Mouse (Mus musculus) right cerebral cortex, postnatal 4 days (tissue): Measurements from ENCODE around the gene Ebi3.

ENCODE experiments used
- DNase-seq: peaks from one replicate; pipeline ENCODE4 v3.0.0-alpha.2; 2022

The Ebi3 gene

DNA sequence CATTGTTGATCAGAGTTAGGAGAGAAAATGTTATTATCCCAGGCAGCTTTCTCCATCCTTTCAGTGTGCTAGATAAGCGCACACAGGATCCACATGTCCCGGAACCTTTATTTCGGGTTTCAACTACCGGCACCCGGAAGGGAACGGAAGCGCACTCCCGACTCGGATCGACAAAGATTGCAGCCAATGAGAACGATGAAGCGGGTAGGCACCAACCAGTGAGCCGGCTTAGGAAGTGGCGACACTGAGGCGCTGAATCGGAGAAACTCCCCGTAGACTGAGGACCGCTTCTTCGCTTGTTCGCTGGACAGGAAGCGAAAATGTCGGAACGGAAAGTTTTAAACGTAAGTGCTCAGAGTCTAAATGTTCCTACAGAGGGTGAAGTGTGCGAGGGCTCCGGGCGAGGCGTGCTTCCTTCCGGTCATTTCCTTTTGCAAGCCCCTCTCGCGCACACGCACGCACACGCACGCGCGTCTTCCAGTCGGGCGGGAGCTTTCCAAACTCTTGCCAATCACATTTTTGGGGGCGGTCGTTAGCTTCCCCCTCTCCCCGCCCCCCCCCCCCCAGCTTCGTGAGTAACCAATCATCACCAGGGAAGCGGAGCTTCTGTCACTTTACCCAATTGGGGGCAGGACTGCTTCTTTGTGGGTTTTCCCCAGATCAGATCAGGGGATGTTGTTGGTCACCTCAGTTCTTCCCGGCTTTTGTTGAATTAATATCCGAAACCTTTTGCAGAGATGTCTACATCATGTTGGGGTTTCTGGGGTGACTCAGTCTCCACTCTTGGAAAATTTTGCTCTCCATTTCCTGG lies 6.7 kb downstream of the Ebi3 start, which contains the start of gene Yju2:
Yju2 (plus strand) TSS at position 182 of the 811 bp plus-strand sequence.
- DNase-seq = peak; percentile 84

DNA sequence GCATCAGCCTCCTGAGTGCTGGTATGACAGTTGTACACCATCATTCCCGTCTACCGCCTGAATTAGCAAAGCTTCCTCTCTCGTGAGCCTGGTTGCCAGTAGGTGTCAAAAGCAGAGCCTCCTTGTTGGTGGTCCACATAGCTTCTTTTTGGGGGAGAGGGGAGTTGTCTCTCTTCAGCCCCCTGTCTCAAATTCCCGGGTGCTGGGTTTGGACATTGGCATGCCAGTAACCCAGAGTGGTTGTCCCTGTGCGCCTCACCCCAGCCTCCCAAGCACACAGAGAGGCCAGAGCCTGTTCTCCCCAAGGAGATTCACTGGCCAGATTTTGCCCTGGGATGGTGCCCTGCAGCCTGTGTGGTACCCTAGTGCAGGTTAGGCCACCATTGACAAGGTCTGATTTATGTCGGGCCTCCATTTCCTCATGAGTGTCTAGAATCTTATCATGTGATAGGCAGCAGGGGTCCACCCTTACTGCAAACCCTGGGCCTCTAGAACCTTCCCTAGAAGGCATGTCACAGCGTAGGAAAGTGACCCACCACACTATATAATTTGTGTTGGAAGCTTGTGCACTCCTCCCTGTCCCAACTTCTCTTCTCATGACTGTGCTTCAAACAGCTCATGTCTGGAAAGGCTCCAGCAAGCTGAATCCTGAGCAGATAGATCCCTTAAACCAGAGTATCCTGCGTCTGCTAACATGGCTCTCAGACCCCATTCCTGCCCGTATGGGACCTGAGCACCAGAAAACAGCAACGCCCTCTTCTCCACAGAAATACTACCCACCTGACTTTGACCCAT lies 7.7 kb downstream of the Ebi3 start:
- no peak for DNase-seq

DNA sequence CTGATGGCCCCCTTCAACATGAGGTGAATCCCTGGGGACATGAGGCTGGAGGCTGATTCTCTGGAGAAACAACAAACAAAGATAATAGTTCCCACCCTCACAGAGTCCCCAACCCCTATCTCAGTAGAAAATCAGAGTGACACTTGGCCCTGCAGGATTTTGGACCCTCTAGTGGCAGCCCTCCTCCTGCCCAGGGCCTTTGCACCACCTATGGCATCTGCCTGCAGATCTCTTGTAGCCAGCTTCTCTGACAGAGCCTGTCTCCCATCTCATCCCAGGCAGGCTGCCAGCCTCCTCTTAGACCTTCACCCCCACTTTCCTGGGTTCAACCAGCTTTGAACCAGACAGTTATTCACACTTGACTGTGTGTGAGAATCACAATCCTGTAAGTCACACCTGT lies 8.4 kb downstream of the Ebi3 start:
- DNase-seq = no peak

DNA sequence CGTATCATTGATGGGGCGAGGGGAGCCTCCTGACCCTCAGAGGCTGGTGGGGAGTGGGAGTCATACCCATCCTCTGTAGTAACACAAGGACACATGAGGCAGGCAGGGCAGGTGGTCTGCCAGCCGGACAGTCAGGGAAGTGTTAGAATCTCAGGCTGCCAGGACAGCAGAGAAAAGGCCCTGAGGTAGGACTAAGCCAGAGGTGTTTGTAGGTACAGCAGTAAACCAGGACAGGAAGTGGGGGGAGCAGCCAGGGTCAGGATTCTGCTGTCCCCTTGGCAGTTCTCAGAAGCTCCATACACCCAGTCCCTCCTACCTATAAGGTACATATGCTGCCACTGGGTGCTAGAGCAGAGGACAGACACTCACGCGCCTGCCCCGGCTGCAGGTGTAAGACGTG lies 9.2 kb downstream of the Ebi3 start:
- DNase-seq = no peak

DNA sequence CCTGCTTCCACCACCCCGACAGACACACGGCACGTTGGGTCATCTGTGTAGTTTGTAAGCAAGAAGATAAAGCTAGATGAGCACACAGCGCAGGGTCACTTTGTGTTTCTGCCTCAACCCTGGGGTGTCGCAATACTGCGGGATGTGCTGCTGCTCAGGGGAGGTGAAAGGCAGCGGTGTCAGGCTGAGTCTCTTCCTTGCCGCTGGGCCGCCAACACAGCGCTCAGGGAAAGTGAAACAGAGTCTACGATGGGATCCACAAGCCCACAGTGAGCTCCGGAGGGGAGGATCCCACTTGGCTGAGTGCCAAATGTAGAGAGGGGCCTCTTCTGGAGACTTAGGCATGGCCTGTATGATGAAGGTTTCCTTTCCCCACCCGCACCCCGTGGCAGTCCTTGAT lies 10.7 kb downstream of the Ebi3 start:
- no peak for DNase-seq

DNA sequence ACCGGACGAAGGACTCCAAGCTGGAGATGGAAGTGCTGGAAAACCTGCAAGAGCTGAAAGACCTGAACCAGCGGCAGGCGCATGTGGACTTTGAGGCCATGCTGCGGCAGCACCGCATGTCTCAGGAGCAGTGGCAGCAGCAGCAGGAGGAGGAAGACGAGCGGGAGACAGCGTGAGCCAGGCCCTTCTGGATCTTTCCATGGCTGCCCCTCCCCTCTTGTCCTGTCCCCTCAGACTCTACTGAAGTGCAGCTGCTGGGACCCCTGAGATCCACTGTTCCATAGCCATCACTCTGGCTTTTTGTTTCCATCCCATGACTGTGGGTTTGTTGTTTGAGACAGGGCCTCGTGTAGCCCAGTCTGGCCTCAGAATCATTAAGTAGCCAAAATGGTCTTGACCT lies 12.1 kb downstream of the Ebi3 start:
- no peak for DNase-seq

DNA sequence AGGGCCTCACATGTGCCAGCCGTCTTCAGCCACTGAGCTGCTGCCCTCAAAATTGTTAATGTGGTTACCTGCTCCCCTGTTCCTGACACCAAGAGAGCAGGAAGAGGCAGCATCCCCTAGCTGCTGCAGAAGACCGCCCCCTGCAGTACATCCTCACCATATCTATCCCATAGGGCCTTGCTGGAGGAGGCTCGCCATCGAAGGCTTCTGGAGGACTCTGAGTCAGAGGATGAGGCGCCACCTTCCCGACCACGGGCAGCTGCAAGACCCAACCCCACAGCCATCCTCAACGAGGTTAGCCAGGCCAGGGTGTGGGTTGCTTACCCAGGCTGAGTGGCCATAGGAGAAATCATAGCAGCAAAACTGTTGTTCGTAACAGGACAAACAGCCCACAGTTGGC lies 12.6 kb downstream of the Ebi3 start:
- no peak for DNase-seq

DNA sequence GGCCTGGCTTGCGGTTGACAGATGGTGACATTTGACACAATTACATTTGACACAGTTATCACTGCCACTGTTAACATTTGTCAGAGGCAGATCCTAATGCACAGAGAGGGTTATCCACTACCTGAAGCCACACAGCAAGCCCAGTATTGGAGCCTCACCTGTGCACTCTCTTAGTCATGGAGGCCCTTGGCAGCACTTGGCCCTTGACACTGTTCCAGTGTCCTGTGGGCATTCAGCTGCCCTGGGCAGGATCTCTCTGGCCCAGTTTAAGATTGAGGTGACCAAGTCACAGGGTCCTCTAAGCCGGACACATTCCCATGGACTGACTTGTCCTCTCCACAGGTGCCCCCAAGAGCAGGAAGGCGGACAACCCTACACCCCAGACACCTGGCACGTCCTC lies 14.7 kb downstream of the Ebi3 start:
- DNase-seq = no peak

DNA sequence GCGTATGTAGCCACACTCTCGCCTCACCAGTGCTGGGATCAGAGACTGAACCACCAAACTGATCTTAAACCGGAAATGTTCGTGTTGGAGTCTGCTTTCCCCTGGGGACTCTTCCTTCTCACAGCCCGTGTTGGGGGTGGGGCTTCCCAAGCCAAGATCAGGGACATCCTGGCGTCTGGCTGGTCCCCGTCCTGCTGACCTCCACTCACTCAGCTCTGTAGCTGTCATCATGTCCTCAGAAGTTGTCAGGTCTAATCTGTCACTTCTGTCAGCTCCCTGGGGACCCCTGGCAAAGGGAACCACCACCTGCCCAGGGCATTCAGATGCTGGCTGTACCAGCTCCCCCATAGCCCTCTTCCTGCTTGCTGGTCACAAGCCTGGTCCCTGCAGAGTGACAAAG lies 15.8 kb downstream of the Ebi3 start:
- DNase-seq = no peak

DNA sequence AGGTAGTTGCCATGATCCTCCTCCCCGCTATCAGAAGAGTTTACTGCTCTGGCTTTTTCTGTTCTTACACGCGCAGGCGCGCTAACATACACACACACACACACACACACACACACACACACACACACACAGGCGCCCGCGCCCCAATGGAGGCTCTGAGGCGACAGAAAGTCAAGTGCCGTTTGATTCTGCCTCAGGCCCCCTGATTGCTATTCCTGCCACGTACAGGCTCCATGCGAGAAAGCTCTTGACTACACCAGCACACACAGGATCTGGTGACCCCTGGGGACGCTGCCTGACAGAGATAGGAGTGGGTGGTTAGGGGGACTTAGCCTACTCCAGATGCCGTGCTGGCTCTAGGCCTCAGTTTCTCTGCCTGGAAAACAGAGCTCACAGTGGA lies 17.1 kb downstream of the Ebi3 start:
- peak; percentile 74 for DNase-seq

DNA sequence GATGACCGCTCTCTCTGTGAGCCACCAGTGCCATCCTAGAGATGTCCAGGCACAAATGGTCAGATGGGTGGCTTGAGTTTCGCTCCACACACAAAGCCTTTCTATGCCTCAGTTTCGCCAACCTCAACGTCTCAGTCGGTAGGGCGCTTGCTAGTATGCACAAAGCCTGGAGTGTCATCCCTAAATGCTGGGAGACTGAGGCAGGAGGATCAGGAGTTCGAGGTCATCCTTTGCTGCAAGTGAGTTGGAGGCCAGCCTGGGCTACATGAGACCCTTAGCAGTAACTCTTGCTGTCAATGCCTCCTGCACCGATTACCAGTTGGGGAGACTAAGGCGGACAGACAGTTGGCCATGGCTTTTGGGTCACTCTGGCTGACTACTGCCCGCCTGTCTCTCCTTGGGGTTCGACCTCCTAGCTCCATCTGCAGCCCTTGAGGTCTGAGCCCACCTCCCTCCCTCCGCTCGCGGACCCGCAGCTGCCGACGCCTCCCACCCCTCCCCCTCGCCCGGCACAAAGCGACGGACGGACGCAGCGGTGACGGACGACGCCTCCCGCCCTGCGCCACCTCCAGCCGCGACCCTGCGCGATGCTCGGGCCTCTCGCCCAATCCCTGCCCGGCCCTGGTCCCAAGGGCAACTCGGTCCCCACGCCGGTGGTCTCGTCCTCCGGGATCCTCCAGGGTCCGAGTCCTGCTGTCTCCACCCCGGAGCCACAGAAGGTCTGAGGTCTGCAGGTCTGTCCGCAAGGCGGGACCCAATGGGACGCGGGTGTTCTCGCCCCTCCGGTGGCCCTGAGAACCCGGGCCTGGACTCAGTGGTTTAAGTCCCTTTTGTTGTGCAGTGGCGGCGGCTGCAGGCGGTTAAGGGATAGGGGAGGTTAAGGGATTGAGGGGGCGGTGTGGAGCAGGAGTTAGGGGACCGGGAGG lies 17.8 kb downstream of the Ebi3 start, which contains the start of gene Shd:
Shd (plus strand) TSS at position 502 of the 926 bp plus-strand sequence.
- peak; percentile 71 for DNase-seq

DNA sequence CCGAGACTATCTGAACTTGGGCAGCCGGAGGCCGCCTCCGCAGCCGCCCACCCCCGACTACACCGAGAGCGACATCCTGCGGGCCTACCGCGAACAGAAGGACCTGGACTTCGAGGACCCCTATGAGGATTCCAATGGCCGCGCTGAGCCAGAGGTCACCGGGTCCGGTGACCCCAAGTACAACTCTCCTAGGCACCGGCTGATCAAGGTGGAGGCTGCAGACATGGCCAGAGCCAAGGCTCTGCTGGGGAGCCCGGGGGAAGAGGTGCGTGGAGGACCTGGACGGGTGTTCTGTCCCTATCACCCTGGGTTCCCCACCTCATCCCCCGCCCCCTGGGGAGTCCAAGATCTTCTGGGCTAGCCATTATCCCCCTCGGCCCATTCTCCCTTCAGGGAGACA lies 19.0 kb downstream of the Ebi3 start:
- DNase-seq = no peak

DNA sequence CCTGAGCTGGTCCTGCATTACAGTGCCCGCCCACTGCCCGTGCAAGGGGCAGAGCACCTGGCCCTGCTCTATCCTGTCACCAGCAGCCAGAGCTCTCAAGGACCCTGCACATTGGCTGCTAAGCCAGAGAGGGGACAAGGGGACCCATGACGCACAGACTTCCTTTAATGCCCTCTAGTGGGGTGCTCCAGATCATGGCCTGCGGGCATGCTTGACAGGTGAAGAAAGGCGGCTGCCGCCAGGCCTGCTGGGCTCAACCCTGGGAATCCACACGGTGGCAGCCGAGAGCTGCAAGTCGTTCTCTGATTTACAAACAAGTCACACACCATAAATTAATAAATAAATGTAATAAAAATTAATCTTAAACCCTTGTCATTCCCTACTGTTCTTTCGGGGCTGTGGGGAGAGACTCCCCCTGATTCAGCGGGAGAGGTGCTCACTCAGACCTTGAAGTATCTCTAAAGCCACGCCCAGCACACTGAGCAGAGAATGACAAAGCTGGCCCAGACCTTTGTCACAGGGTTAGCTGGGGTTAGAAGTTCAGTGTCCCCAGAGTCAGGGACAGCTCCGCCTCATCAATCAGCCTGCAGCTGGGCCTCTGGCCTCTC lies 23.9 kb downstream of the Ebi3 start:
- peak; percentile 81 for DNase-seq

DNA sequence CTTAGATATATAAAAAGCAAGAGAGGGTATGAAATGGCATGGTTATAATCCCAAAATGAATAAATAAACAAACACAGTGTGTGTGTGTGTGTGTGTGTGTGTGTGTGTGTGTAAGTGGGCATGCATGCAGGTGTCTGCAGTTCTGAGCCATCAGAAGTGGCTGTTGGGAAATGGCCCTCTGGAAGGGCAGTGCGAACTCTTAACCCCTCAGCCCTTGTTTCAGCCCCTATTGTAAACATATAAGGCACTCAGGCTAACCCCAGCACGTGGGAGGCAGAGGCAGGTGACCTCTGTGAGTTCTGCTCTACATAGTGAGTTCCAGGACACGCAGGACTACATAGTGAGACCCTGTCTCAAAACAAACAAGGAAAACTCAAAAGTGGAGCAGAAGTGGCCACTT lies 24.9 kb downstream of the Ebi3 start:
- no peak for DNase-seq

DNA sequence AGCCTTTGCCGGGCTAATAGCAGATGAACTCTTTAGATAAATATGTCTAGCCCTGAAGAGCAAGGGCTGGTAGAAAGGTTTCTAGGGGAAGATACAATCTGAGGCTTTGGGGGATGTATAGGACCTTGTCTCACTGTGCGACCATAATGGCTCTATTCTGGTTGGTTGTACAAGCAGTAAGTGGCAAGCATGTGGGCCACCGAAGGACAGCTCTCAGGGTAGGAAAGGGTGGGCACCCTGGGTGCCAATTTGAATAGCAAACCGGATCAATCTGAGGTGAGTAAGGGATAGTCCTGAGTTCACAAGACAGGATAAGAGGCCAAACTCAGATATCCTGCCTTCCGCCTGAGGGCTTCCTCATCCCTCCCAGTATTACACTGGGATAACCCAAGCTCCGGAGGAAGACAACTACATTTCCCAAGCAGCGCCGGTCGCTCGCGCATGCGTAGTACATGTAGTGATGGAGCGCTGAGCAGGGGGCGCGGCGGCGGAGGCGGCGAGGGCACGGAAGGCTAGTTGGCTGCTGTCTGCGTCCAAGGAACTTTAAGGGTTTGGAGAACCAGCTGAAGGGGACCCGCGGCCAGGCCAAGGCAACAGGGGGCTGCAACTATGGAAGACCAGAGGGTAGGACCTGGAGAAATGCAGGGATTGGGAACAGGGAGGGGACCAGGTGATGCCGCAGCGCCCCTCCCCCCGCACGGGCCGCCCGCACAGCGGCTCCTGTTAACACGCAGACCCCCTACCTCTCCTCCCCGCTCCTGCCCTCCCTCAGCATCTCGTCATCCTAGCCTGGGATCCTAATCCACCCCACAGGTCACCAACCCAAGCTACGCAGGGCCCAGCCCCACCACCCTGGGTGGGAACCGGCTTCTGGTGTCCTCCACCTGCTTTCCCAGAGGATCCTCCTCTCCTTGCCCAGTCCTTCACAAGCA lies 33.9 kb downstream of the Ebi3 start, which contains the start of gene Fsd1:
Fsd1 (plus strand) TSS at position 480 of the 932 bp plus-strand sequence.
- DNase-seq = peak; percentile 86

DNA sequence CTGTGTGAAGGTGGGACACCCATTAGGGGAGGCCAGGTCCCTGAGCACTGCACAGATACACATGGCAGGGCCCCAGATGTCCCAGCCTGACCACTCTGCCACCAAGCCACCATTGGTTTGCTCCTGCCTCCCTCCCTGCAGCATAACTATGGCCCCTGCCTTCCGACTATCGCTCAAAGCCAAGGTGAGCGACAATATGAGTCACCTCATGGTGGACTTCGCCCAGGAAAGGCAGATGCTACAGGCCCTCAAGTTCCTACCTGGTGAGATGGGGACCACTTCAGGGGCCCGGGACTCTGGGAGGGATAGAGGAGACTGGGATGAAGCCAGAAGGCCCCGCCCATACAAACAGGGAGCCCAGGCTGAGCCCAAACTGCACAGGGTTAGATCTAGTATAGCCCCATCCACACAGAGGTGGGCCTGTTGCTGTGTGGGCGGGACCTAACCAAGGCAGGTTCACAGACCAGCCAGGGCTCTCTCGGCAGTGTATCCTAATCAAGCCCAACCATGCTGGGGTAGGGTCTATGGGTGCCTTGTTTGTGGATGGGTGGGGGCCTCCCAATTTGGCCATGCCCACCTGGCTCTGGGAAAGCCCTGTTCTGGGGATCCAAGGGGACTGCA lies 37.9 kb downstream of the Ebi3 start:
- no peak for DNase-seq

DNA sequence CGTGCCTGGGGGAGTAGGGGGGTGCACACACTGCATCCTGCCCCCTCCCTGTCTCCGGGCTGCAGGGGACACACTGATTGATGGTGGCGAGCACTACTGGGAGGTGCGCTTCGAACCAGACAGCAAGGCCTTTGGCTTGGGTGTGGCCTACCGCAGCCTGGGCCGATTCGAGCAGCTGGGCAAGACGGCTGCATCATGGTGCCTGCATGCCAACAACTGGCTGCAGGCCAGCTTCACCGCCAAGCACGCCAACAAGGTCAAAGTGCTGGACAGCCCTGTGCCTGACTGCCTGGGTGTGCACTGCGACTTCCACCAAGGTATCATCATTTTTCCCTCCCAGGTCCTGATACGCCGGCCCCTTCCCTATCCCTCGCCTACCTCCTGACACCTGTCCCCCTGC lies 43.6 kb downstream of the Ebi3 start:
- no peak for DNase-seq

DNA sequence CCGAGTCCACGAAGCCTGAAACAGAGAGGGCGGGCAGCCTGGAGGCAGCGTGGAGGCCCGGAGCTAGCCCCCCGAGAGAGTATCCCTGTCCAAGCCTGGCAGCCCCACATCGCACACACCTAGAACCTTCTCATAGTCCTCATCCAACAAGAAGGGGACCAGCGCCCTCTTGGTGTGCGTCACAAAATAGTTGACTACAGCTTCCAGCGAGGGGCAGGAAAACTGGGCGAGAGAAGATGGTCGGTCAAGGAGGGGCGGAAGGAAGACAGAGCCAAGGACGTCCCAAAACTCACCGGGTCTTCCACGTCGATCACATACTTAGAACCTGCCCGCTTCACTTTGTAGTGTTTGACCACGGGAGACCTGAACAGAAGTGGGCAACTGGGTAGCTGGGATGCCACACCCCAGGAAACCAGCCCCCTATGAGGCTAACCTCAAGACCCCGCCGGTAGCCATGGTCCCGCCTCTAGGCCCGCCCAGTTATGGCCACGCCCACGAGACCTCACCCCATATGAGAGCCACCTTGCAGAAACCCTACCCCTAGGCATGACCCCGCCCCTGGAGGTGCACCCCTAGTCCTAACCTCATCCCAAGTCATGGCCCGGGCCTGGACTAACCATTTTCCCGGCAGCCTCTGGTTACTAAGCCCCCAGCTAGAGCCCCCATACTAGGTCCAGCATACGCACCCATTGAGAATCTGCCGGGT lies 47.5 kb downstream of the Ebi3 start:
- DNase-seq = no peak

DNA sequence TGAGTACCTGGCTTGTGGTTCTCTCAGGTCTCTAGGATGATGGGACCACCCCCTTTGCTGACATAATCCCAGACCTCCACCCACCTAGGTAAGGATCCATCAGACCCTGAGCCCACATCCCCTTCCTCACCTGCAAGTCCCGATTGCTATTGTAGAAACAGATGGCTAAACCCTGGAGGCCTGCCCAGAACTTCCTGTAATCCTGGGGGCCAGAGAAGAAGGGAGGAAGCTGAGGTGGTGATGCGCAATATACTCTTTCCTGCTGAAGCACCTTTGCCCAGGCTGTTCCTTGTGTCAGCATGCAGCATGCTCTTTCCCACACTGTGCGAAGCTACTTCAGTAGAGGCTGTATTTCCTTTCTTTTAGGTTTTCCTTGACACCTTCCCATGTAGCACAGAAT lies 50.6 kb downstream of the Ebi3 start:
- DNase-seq = no peak

DNA sequence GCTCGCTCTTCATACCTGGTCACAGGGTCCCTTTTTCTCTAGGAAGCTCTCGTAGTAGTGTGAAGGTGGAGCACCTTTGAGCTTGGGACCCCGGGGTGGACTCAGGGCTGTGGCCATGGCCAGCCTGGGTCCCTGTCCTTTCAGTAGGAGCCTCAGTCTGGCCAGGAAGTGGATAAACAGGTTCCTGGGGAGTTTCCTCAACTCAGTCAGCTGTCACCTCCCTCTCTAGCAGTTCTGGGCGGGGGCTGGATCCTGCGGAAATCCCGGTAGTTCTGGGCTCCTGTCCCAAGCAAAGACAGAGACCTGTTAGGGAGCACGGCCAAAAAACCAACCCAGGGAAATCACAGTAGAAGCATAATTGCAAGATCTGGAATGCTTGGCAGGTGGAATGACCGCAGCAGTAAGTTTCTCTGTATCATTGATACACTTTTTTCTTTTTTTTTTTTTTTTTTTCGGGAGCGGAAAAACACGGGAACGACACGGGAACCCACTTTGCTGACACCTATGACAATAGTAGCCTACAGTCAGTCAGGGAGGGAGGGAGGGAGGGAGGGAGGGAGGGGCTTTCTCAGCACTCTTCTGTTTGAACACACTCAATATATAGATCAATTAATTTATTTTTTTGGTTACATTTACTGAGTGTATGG lies 53.1 kb downstream of the Ebi3 start, which contains the start of the genes Stap2 and Mpnd:
Stap2 (minus strand) TSS at position 170 of the 647 bp plus-strand sequence.
Mpnd (plus strand) TSS at position 297 of the 647 bp plus-strand sequence.
- DNase-seq = no peak
